Comparison of ENCODE assay signal across 11 mouse cellular contexts in the genomic region with DNA sequence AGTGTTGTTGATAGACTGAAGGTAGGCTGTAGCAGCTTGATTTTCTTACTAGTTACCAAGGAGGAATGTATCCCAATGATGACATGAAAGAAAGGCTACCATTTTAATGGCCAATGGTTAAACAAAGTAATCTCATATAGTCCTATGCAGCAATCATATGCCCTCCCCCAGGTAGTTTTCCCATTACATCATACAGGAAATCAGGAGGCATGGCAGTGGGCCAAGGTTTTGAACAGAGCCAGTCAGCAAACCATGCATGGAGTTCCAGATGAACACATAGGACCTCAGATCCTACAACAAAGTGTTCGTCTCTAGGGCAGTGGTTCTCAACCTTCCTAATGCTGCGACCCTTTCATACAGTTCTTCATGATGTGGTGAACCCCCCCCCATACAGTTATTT. TPM values are rescaled to one million over a fixed set of nuclear protein-coding genes. Genes with fewer than 3 reads are reported as not detected.
DNase-seq lines count a peak whose midpoint lies in the region; ATAC-seq lines count a peak whose summit lies in the region.
"Had no signal": no experiment of that assay in that cellular context is flagged by ENCODE, and none has a peak within 500 bp of the region (broad histone marks: within the 10 kb centered on the region; RNA-seq: fewer than 3 reads in every experiment).

No protein-coding gene starts in this region.

- 73% methylated on average over 2 of the region's 2 CpGs for WGBS in heart, embryonic 12.5 days

- no peak overlapping the region for H3K4me2 ChIP-seq in heart, embryonic 12.5 days
- H3K4me2 ChIP-seq: embryonic facial prominence, embryonic 12.5 days had no signal

- H3K4me1 ChIP-seq in heart, embryonic 12.5 days (replicated peaks) = peaks cover 13% of the 10 kb centered on the region

- H3K9ac ChIP-seq in heart, embryonic 12.5 days = no peak overlapping the region
- H3K9ac ChIP-seq: embryonic facial prominence, embryonic 12.5 days had no signal

- H3K4me3 ChIP-seq in heart, embryonic 12.5 days = no peak overlapping the region
- H3K4me3 ChIP-seq: embryonic facial prominence, embryonic 12.5 days had no signal

- no peak overlapping the region for H3K27ac ChIP-seq in heart, embryonic 12.5 days (ENCODE audit: poor library complexity, severe bottlenecking)
- H3K27ac ChIP-seq: embryonic facial prominence, embryonic 12.5 days had no signal

- H3K36me3 ChIP-seq in heart, embryonic 12.5 days = no peaks in the 10 kb centered on the region
- H3K36me3 ChIP-seq: embryonic facial prominence, embryonic 12.5 days had no signal

- DNase-seq in heart, adult 11 months = peak; percentile 94
- peak; percentile 80 for DNase-seq in 3T3-L1 (ENCODE audit: low read depth, low spot score)
- DNase-seq in adrenal gland, postnatal 25 days = peak; percentile 59
- peak; percentile 83 to 87 for DNase-seq in kidney, postnatal 25 days
- no peak for DNase-seq in frontal cortex, postnatal 10 days (ENCODE audit: low spot score in 2 of 2)
- no peak for DNase-seq in yolk sac, embryonic 10.5 days (ENCODE audit: low spot score)
- DNase-seq: cerebellum, adult 11 months had no signal

- 0 out of 2 replicates have a peak, but pooled peaks cover 4% of the 10 kb centered on the region for H3K9me3 ChIP-seq in heart, embryonic 12.5 days (replicated peaks)
- H3K9me3 ChIP-seq: embryonic facial prominence, embryonic 12.5 days had no signal

- ATAC-seq in heart, embryonic 12.5 days (ENCODE audit: insufficient number of reproducible peaks, low FRiP score) = no peak
- no peak for ATAC-seq in megakaryocyte, adult 5-6 weeks (ENCODE audit: poor library complexity, severe bottlenecking)
- ATAC-seq: forebrain, embryonic 16.5 days had no signal

- no peaks in the 10 kb centered on the region for H3K27me3 ChIP-seq in heart, embryonic 12.5 days (replicated peaks)
- H3K27me3 ChIP-seq: embryonic facial prominence, embryonic 12.5 days had no signal

RNA-seq across cellular contexts. Expression of a gene that starts 17.6 kb away (rescaled TPM):
- not detected in 2 replicates for polyA plus RNA-seq in heart, embryonic 12.5 days (2016; fragmentation: Nextera tagmentation; extraction: Ambion mirVana)
- 0.39 TPM in 1 of 2 replicates, not detected in the other for total RNA-seq in adrenal gland, postnatal 25 days (2021)
- 0.25 TPM in 1 of 2 replicates, not detected in the other for total RNA-seq in megakaryocyte, adult 5-6 weeks (2015)
- total RNA-seq in megakaryocyte, adult 5-6 weeks (2017) = 0.18 TPM in 1 of 2 replicates, not detected in the other
- polyA plus RNA-seq: embryonic facial prominence, embryonic 12.5 days had no signal

RNA-seq across cellular contexts. Expression of a gene that starts 40.3 kb away (rescaled TPM):
- polyA plus RNA-seq in heart, embryonic 12.5 days (2016; fragmentation: Nextera tagmentation; extraction: Ambion mirVana) = 22.5 and 24.7 TPM in 2 replicates
- 30.3 and 48.1 TPM in 2 replicates for total RNA-seq in adrenal gland, postnatal 25 days (2021)
- 164 and 167 TPM in 2 replicates for total RNA-seq in megakaryocyte, adult 5-6 weeks (2015)
- 341 and 407 TPM in 2 replicates for total RNA-seq in megakaryocyte, adult 5-6 weeks (2017)

Comparison
In these comparisons a context has a peak if more than half of its experiments do, and no peak if none do; other contexts are left out.
1. DNase-seq: peak in heart, adult 11 months (single experiment), 3T3-L1 (single experiment), adrenal gland, postnatal 25 days (single experiment) and kidney, postnatal 25 days (2 of 2); none in frontal cortex, postnatal 10 days (0 of 2) and yolk sac, embryonic 10.5 days (single experiment).